Mouse (Mus musculus): ENCODE results near the gene Emg1. TPM values are rescaled to one million over a fixed set of nuclear protein-coding genes. Genes with fewer than 3 reads are reported as not detected.
A peak's percentile ranks its signal among the peaks of the same experiment; 100 is the strongest.

Emg1 gene
- 100 TPM for polyA plus RNA-seq (2021)

- no peak for TF ChIP-seq CTCF (IDR thresholded peaks at IDR 0.05)
- CTCF ChIA-PET: interaction anchor here (0.9 to 2.2 kb wide), 4 partner anchors 10 to 47 kb away, joined by 3 to 4 read pairs (median 4); no protein-coding TSS in a partner anchor
- DNase-seq (ENCODE audit: low read depth, low spot score) (peak; percentile 84), ATAC-seq (peak; percentile 94)
- no peaks in the 10 kb centered on the region for H3K27me3 ChIP-seq
- in situ Hi-C loops (cut with MboI; ENCODE audit: low pct_unique_long_range_greater_than_20kb): no loop called here
- POLR2A ChIA-PET: interaction anchor here (1.1 to 1.4 kb wide), 2 partner anchors 10 to 47 kb away, joined by 3 to 4 read pairs; no protein-coding TSS in a partner anchor
Observed at GRCm38 (mm10) chr6:124711824-124712782, at the start of gene Emg1, which contains the start of gene Phb2. Emg1 (minus strand) TSS chr6:124712178. Phb2 (plus strand) TSS chr6:124712336.

DNA sequence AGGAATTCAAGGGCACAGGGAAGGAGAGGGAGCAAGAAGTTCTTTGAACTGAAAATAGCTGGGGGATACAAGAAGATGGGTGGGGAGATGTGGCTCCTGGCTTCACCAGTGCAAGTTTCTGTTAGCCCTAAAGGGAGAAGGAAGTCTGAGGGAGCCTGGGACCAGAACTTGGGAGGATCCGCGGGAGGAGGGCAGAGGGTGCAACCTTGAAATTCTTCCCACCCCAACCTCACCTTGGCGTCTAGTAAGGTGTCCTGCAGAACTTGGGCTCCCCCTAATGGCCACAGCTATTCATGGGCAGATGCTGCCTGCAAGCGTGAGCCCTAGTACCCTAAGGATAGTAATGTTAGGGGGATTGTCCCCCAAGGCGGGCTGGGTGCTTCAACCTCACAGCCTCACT, 47.3 kb upstream of the Emg1 start:
- ATAC-seq: peak; percentile 23
- in situ Hi-C loops (cut with MboI; ENCODE audit: low pct_unique_long_range_greater_than_20kb): loop anchor here (25.0 kb wide), 1 partner anchor 272 kb away; the partner anchor contains the start of gene C1rl
- DNase-seq (ENCODE audit: low read depth, low spot score): peak; percentile 61
- POLR2A ChIA-PET: interaction anchor here (0.6 to 3.5 kb wide), 8 partner anchors 15 to 1885 kb away, joined by 3 to 25 read pairs (median 3); partner anchors contain the start of gene Necap1
- TF ChIP-seq CTCF (IDR thresholded peaks at IDR 0.05): no peak
- CTCF ChIA-PET: interaction anchor here (0.9 to 3.2 kb wide), 17 partner anchors 14 to 122 kb away, joined by 3 to 19 read pairs (median 4); partner anchors contain the start of genes Emg1, Grcc10, Lpcat3 and Lrrc23
- H3K27me3 ChIP-seq: no peaks in the 10 kb centered on the region

DNA sequence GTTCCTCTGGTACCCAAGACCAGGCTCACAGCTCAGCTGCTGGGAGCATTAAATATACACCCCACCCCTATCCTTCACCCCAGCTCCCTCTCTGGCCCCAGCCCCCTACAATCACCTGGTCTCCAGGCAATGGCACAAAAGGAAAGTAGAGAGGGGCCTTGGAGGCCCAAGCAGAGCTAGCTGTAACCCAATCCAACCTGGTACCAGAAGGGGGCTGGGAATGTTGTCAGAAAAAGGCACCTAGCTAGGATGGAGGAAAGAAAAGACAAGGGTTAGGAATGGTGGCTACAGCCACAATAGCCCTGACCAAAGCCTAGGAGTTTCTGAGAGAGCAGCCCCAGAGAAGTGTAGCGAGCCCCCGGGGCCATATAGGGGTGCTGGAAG, 46.9 kb upstream of the Emg1 start:
- ChIA-PET POLR2A (interaction anchor here (0.6 to 3.5 kb wide), 9 partner anchors 14 to 1885 kb away, joined by 3 to 25 read pairs (median 3); partner anchors contain the start of gene Necap1), CTCF (interaction anchor here (0.9 to 3.2 kb wide), 18 partner anchors 14 to 121 kb away, joined by 3 to 19 read pairs (median 4); partner anchors contain the start of genes Emg1, Grcc10, Lpcat3 and Lrrc23)
- in situ Hi-C loops (cut with MboI; ENCODE audit: low pct_unique_long_range_greater_than_20kb): loop anchor here (25.0 kb wide), 1 partner anchor 272 kb away; the partner anchor contains the start of gene C1rl
- no peak for DNase-seq (ENCODE audit: low read depth, low spot score)
- no peaks in the 10 kb centered on the region for H3K27me3 ChIP-seq
- no peak for ATAC-seq
- no peak for TF ChIP-seq CTCF (IDR thresholded peaks at IDR 0.05)

- POLR2A ChIA-PET: interaction anchor here (0.6 to 3.5 kb wide), 8 partner anchors 14 to 1884 kb away, joined by 3 to 25 read pairs (median 4); partner anchors contain the start of genes Grcc10 and Necap1
- no peak for TF ChIP-seq CTCF (IDR thresholded peaks at IDR 0.05)
- DNase-seq (ENCODE audit: low read depth, low spot score) (no peak), ATAC-seq (no peak)
- no peaks in the 10 kb centered on the region for H3K27me3 ChIP-seq
- in situ Hi-C loops (cut with MboI; ENCODE audit: low pct_unique_long_range_greater_than_20kb): loop anchor here (25.0 kb wide), 1 partner anchor 271 kb away; the partner anchor contains the start of gene C1rl
- CTCF ChIA-PET: interaction anchor here (1.0 to 3.2 kb wide), 9 partner anchors 13 to 95 kb away, joined by 3 to 19 read pairs (median 4); partner anchors contain the start of genes Grcc10 and Lpcat3
Observed at GRCm38 (mm10) chr6:124757909-124758848, 46.2 kb upstream of the Emg1 start.

DNA sequence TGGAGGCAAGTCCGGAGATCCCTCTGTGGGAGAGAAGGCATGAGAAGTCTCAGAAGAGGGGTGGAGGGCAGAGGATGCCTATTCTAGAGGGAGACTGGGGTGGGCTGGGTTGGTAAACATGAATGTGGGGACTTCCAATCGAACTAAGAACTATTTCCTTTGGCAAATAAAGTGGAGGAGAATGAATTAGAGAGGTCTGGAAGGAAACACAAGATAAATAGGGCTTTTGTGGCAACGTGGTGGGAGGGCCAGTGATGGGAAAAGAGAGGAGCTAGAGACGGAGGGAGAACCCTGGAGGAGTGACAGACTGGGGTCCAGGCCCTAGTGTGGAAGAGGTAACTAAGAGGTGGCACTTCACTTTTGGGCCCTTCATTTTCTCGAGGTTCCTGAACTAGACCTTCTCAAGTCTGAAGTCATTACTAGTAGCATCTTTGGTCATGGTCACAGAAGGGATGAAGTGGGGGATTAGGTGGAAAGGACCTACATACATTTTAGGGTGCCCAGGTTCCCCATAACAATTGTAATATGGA, 45.4 kb upstream of the Emg1 start:
- TF ChIP-seq CTCF (IDR thresholded peaks at IDR 0.05): no peak
- CTCF ChIA-PET: interaction anchor here (1.0 to 3.2 kb wide), 5 partner anchors 13 to 48 kb away, joined by 3 to 19 read pairs (median 7); partner anchors contain the start of gene Grcc10
- DNase-seq (ENCODE audit: low read depth, low spot score) (no peak), ATAC-seq (no peak)
- in situ Hi-C loops (cut with MboI; ENCODE audit: low pct_unique_long_range_greater_than_20kb): loop anchor here (25.0 kb wide), 1 partner anchor 270 kb away; the partner anchor contains the start of gene C1rl
- POLR2A ChIA-PET: interaction anchor here (0.6 to 3.5 kb wide), 6 partner anchors 13 to 63 kb away, joined by 3 to 25 read pairs (median 6); partner anchors contain the start of gene Grcc10
- H3K27me3 ChIP-seq: no peaks in the 10 kb centered on the region

DNA sequence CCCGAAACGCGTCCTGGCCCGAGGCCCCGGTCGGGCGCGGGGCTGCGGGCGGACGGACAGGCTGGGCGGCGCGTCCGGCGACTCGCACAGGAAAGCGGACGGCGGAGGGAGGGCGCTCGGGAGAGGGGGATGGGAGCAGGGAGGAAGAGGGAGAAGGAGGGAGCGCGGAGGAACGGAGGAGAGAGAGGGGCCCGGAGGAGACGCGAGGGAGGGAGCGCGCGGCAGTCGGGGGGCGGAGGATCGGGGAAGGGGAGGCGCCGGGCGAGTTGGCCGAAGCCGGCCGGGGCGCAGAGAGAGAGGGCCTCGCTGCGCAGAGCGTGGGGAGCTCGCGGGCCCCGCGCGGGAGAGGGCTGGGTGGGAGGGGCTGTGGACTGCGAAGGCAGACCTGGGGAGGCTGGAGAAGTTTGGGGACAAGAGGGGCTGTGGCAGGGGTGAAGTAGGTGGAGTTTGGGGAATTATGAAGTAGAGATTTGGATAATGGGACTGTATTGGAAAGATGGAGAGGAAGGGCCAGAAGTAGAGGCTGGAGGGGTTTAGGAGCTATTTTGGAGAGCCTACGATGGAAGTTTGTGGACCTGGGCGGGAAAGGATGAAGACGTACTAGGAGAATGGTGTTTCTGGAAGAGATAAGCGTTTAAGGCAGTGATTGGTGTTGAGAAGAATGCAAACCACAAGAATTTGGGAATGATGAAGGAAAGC, 44.8 kb upstream of the Emg1 start:
- DNase-seq (ENCODE audit: low read depth, low spot score) (no peak), ATAC-seq (peak; percentile 49)
- POLR2A ChIA-PET: interaction anchor here (0.6 to 3.5 kb wide), 6 partner anchors 10 to 63 kb away, joined by 3 to 25 read pairs (median 6); partner anchors contain the start of gene Grcc10
- no peak for TF ChIP-seq CTCF (IDR thresholded peaks at IDR 0.05)
- H3K27me3 ChIP-seq: no peaks in the 10 kb centered on the region
- CTCF ChIA-PET: interaction anchor here (3.2 kb wide), 1 partner anchor 12 kb away, joined by 19 read pairs; no protein-coding TSS in a partner anchor
- in situ Hi-C loops (cut with MboI; ENCODE audit: low pct_unique_long_range_greater_than_20kb): loop anchor here (25.0 kb wide), 1 partner anchor 270 kb away; the partner anchor contains the start of gene C1rl

DNA sequence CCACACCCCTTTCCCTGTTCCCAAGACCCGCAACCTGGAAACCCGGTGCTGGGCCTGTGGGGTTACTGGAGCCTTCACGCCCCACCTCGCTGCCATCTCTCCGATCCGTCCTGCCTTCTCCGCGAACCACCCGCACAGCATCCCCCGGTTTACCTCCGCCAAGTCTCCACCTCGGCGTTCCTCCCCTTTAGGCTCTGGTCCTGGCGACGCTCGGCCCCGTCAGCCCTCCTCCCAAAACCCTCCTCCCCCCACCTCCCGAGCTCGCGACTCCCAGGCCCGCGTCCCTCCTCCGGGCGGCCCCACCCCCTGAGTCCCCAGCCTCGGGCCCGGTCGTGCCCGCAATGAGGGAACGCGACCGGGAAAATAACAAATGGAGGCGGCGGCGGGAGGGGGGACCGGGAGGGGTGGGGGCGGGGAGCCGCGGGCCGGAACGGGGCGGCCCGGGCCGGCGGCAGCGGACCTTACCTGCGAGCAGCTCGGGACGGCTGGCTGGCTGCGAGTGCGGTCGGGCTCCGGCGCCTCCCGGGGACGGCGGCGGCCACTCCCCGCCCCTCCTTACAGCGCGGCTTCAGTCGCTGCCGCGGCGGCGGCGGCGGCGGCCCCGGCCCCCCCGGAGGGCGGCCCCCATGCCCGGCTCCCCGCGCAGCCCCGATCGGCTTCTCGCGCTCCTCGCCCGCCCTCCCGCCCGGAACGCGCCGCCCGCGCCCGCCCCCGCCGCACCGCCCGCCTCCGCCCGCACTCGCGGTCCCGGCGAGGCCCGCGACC, 44.0 kb upstream of the Emg1 start, which contains the start of the genes Gm45234 and Atn1:
TSS of gene Gm45234 (minus strand) at position 191 of the 765 bp plus-strand sequence.
TSS of gene Atn1 (minus strand) at position 694 of the 765 bp plus-strand sequence.
- no peak for TF ChIP-seq CTCF (IDR thresholded peaks at IDR 0.05)
- in situ Hi-C loops (cut with MboI; ENCODE audit: low pct_unique_long_range_greater_than_20kb): loop anchor here (25.0 kb wide), 1 partner anchor 269 kb away; the partner anchor contains the start of gene C1rl
- no peak for DNase-seq (ENCODE audit: low read depth, low spot score)
- H3K27me3 ChIP-seq: no peaks in the 10 kb centered on the region
- ChIA-PET POLR2A (interaction anchor here (1.7 to 2.5 kb wide), 3 partner anchors 11 to 15 kb away, joined by 6 to 15 read pairs (median 10); partner anchors contain the start of gene Grcc10), CTCF (interaction anchor here (2.0 kb wide), 1 partner anchor 11 kb away, joined by 13 read pairs; no protein-coding TSS in a partner anchor)
- peak; percentile 53 for ATAC-seq

All from Patski (cell line).